Comparison of ENCODE assay signal across 24 mouse cellular contexts in genomic region chr10:119271101-119271500, GRCm38 (mm10).
"Had no signal": no experiment of that assay in that cellular context is flagged by ENCODE, and none has a peak within 500 bp of the region (broad histone marks: within the 10 kb centered on the region; RNA-seq: fewer than 3 reads in every experiment).

No protein-coding gene starts in this region.

- H3K36me3 ChIP-seq: embryonic facial prominence, embryonic 10.5 days; embryonic facial prominence, embryonic 12.5 days; embryonic facial prominence, embryonic 13.5 days; embryonic facial prominence, embryonic 15.5 days; forebrain, embryonic 12.5 days had no signal

- H3K27me3 ChIP-seq: embryonic facial prominence, embryonic 12.5 days; embryonic facial prominence, embryonic 13.5 days; embryonic facial prominence, embryonic 15.5 days; forebrain, embryonic 12.5 days; forebrain, embryonic 13.5 days had no signal

- H3K9ac ChIP-seq: embryonic facial prominence, embryonic 12.5 days; embryonic facial prominence, embryonic 13.5 days; embryonic facial prominence, embryonic 15.5 days; forebrain, embryonic 12.5 days; forebrain, embryonic 13.5 days; forebrain, postnatal 0 days had no signal

- H3K4me1 ChIP-seq: embryonic facial prominence, embryonic 12.5 days; embryonic facial prominence, embryonic 13.5 days; embryonic facial prominence, embryonic 15.5 days had no signal

- H3K4me3 ChIP-seq: embryonic facial prominence, embryonic 10.5 days; embryonic facial prominence, embryonic 12.5 days; embryonic facial prominence, embryonic 13.5 days; embryonic facial prominence, embryonic 15.5 days; erythroblast, embryonic 14.5 days; forebrain, embryonic 12.5 days; forebrain, embryonic 13.5 days; gastrocnemius, adult 2 months; heart, adult 2 months had no signal

- H3K9me3 ChIP-seq: embryonic facial prominence, embryonic 10.5 days; embryonic facial prominence, embryonic 12.5 days; embryonic facial prominence, embryonic 15.5 days; forebrain, embryonic 12.5 days; forebrain, embryonic 13.5 days had no signal

- DNase-seq: cerebellum, adult 18-20 months; cerebellum, adult 2 months; cerebellum, adult 8-10 months; cerebellum, adult 9-10 months; cerebellum, adult 9-11 months; cerebellum, postnatal 10 days; cerebellum, postnatal 14 days; cerebellum, postnatal 25 days; cerebellum, postnatal 36 days; forebrain, postnatal 0 days; gastrocnemius, adult 2 months; gastrocnemius, postnatal 10 days; gastrocnemius, postnatal 25 days; gastrocnemius, postnatal 36 days; heart, adult 18-20 months; heart, adult 2 months had no signal

- H3K4me2 ChIP-seq: embryonic facial prominence, embryonic 12.5 days; embryonic facial prominence, embryonic 13.5 days; embryonic facial prominence, embryonic 15.5 days; forebrain, embryonic 12.5 days; forebrain, embryonic 13.5 days had no signal

- ATAC-seq: forebrain, embryonic 16.5 days; forebrain, postnatal 0 days had no signal

- H3K27ac ChIP-seq: embryonic facial prominence, embryonic 10.5 days; embryonic facial prominence, embryonic 12.5 days; embryonic facial prominence, embryonic 13.5 days; embryonic facial prominence, embryonic 15.5 days; forebrain, embryonic 12.5 days; forebrain, embryonic 13.5 days; gastrocnemius, adult 2 months; heart, adult 2 months had no signal
